Mouse (Mus musculus) bone marrow, adult 2 months (tissue): ENCODE data around the gene Dlk1. TPM values are rescaled to one million over a fixed set of nuclear protein-coding genes. Genes with fewer than 3 reads are reported as not detected.
A peak's percentile ranks its signal among the peaks of the same experiment; 100 is the strongest.

Experiments used
- H3K27ac ChIP-seq: fragments of 200-500 bp; 2 replicates; pipeline ENCODE4 v1.5.1; 2012; ENCODE audit warnings: low read depth, mild to moderate bottlenecking, control low read depth, inconsistent platforms, low read length; ENCODE audit not compliant: control insufficient read depth, poor library complexity, insufficient read depth
- H3K4me1 ChIP-seq: fragments of 200-500 bp; 2 replicates; pipeline ENCODE4 v1.6.1; 2011; ENCODE audit warnings: low read length; ENCODE audit not compliant: control insufficient read depth, insufficient read depth
- H3K4me3 ChIP-seq: fragments of 200-500 bp; replicated peaks from 2 replicates; pipeline ENCODE3; 2011; ENCODE audit warnings: mild to moderate bottlenecking, low read depth, low read length, control low read depth; ENCODE audit not compliant: control insufficient read depth
- CTCF ChIP-seq: fragments of 200-500 bp; IDR thresholded peaks from 2 replicates; pipeline ENCODE4 v1.5.1; 2011; ENCODE audit warnings: low read length, control low read depth; ENCODE audit not compliant: control insufficient read depth, insufficient read depth
- POLR2A ChIP-seq: fragments of 200-500 bp; IDR thresholded peaks from 2 replicates; pipeline ENCODE4 v1.6.1; 2011; ENCODE audit warnings: low read depth, mild to moderate bottlenecking, control low read depth, low read length, borderline replicate concordance; ENCODE audit not compliant: control insufficient read depth
- WGBS: fragments of 180-500 bp; shearing (Covaris S2); methylation state at CpG from one replicate; pipeline ENCODE4 v1.1.7; 2018; 5-methylcytosine and 5-hydroxymethylcytosine counted together
- polyA plus RNA-seq: library from polyadenylated mRNA; stranded (reverse); fragments of >200 nt; gene quantifications from 2 replicates; pipeline ENCODE4 v1.2.4, GENCODE M21; 2011; ENCODE audit warnings: low replicate concordance; ENCODE audit not compliant: missing spikeins, insufficient read depth, insufficient read length

Dlk1 gene
- polyA plus RNA-seq, 1 experiment: 3.6 TPM

GRCm38 (mm10) chr12:109436367-109436807 is 16.2 kb upstream of the Dlk1 start:
- no peak for TF ChIP-seq POLR2A
- TF ChIP-seq CTCF: 0 out of 2 replicates have a peak, but pooled peaks have one; percentile 10
- H3K4me1 ChIP-seq: peaks cover 1% of the 10 kb centered on the region; the same call in 1 of the 2 replicates
- 16% methylated on average over 10 of the region's 10 CpGs for WGBS
- no peak overlapping the region for H3K4me3 ChIP-seq
- no peak overlapping the region for H3K27ac ChIP-seq

- WGBS: 34% methylated on average over 12 of the region's 12 CpGs
- TF ChIP-seq POLR2A: no peak
- no peak for TF ChIP-seq CTCF
- peaks cover 1% of the 10 kb centered on the region; the same call in 1 of the 2 replicates for H3K4me1 ChIP-seq
- no peak overlapping the region for H3K27ac ChIP-seq
- H3K4me3 ChIP-seq: no peak overlapping the region
Observed at GRCm38 (mm10) chr12:109436852-109437251, 15.8 kb upstream of the Dlk1 start.

GRCm38 (mm10) chr12:109437559-109438350 is 14.9 kb upstream of the Dlk1 start:
- H3K4me3 ChIP-seq: no peak overlapping the region
- peaks cover 1% of the 10 kb centered on the region; the same call in 1 of the 2 replicates for H3K4me1 ChIP-seq
- peak; percentile 78 for TF ChIP-seq CTCF
- no peak for TF ChIP-seq POLR2A
- no peak overlapping the region for H3K27ac ChIP-seq
- WGBS: 3% methylated on average over 25 of the region's 25 CpGs

GRCm38 (mm10) chr12:109438383-109438782 is 14.2 kb upstream of the Dlk1 start:
- H3K4me1 ChIP-seq: peaks cover 1% of the 10 kb centered on the region; the same call in 1 of the 2 replicates
- no peak overlapping the region for H3K27ac ChIP-seq
- WGBS: 58% methylated on average over 6 of the region's 6 CpGs
- H3K4me3 ChIP-seq: no peak overlapping the region
- TF ChIP-seq POLR2A (no peak), CTCF (no peak)

GRCm38 (mm10) chr12:109439974-109440373 is 12.6 kb upstream of the Dlk1 start:
- Histone ChIP-seq H3K4me3 (no peak overlapping the region), H3K27ac (no peak overlapping the region), H3K4me1 (peaks cover 4% of the 10 kb centered on the region)
- WGBS: 21% methylated on average over 6 of the region's 6 CpGs
- no peak for TF ChIP-seq POLR2A

- WGBS: 1% methylated on average over 6 of the region's 6 CpGs
- no peak for TF ChIP-seq CTCF
- TF ChIP-seq POLR2A: no peak
- peak overlapping the region; percentile 63 for H3K27ac ChIP-seq
- no peak overlapping the region for H3K4me3 ChIP-seq
- H3K4me1 ChIP-seq: peaks cover 4% of the 10 kb centered on the region
Observed at GRCm38 (mm10) chr12:109441366-109441765, 11.3 kb upstream of the Dlk1 start.

GRCm38 (mm10) chr12:109442115-109442514 is 10.5 kb upstream of the Dlk1 start:
- Histone ChIP-seq H3K27ac (no peak overlapping the region), H3K4me1 (peaks cover 4% of the 10 kb centered on the region), H3K4me3 (no peak overlapping the region)
- 67% methylated on average over 13 of the region's 13 CpGs for WGBS
- no peak for TF ChIP-seq POLR2A
- TF ChIP-seq CTCF: no peak

GRCm38 (mm10) chr12:109443276-109443675 is 9.3 kb upstream of the Dlk1 start:
- 79% methylated on average over 3 of the region's 3 CpGs for WGBS
- TF ChIP-seq CTCF: no peak
- TF ChIP-seq POLR2A: no peak
- H3K27ac ChIP-seq: no peak overlapping the region
- H3K4me3 ChIP-seq: no peak overlapping the region
- peaks cover 3% of the 10 kb centered on the region for H3K4me1 ChIP-seq
